Mouse (Mus musculus): ENCODE measurements at regions not wholly inside any gene's neighbourhood (a gene's known extent, or its start where the extent isn't known, plus 50 kb on each side); places are given as distances from the start of the nearest gene placed in this dataset.

- no peak for DNase-seq (ENCODE audit: low spot score)
These were observed 62.1 kb upstream of the Pfn2 start for GRCm38 (mm10) chr3:57910020-57910419.

GRCm38 (mm10) chr3:57911831-57912596 is 64.1 kb upstream of the Pfn2 start:
- no peak for DNase-seq (ENCODE audit: low spot score)

GRCm38 (mm10) chr3:57912650-57913343 is 64.9 kb upstream of the Pfn2 start:
- no peak for DNase-seq (ENCODE audit: low spot score)

- no peak for DNase-seq (ENCODE audit: low spot score)
These were observed 66.8 kb upstream of the Pfn2 start for GRCm38 (mm10) chr3:57914687-57915086.

- no peak for DNase-seq (ENCODE audit: low spot score)
These were observed 71.0 kb upstream of the Pfn2 start for GRCm38 (mm10) chr3:57918913-57919312.

- no peak for DNase-seq (ENCODE audit: low spot score)
These were observed 71.7 kb upstream of the Pfn2 start for GRCm38 (mm10) chr3:57919390-57920089.

- DNase-seq (ENCODE audit: low spot score) = no peak
These were observed 72.2 kb upstream of the Pfn2 start for GRCm38 (mm10) chr3:57920090-57920432.

GRCm38 (mm10) chr3:57921071-57921882 is 73.4 kb upstream of the Pfn2 start:
- no peak for DNase-seq (ENCODE audit: low spot score)

GRCm38 (mm10) chr3:57923061-57923460 is 75.2 kb upstream of the Pfn2 start:
- DNase-seq (ENCODE audit: low spot score) = no peak

GRCm38 (mm10) chr3:57932657-57933539 is 85.0 kb upstream of the Pfn2 start:
- DNase-seq (ENCODE audit: low spot score) = no peak

- DNase-seq (ENCODE audit: low spot score) = no peak
These were observed 87.2 kb upstream of the Pfn2 start for GRCm38 (mm10) chr3:57935042-57935610.

GRCm38 (mm10) chr3:57940504-57941381 is 92.9 kb upstream of the Pfn2 start:
- DNase-seq (ENCODE audit: low spot score) = no peak

GRCm38 (mm10) chr3:57944698-57945097 is 96.8 kb upstream of the Pfn2 start:
- DNase-seq (ENCODE audit: low spot score) = no peak

- no peak for DNase-seq (ENCODE audit: low spot score)
These were observed 97.9 kb upstream of the Pfn2 start for GRCm38 (mm10) chr3:57945765-57946164.

GRCm38 (mm10) chr3:57947331-57947730 is 99.5 kb upstream of the Pfn2 start:
- DNase-seq (ENCODE audit: low spot score) = no peak

GRCm38 (mm10) chr3:57948720-57949119 is 100.8 kb upstream of the Pfn2 start:
- DNase-seq (ENCODE audit: low spot score) = no peak

- DNase-seq (ENCODE audit: low spot score) = no peak
These were observed 102.8 kb upstream of the Pfn2 start for GRCm38 (mm10) chr3:57950431-57951331.

- no peak for DNase-seq (ENCODE audit: low spot score)
These were observed 103.6 kb upstream of the Pfn2 start for GRCm38 (mm10) chr3:57951438-57951837.

- no peak for DNase-seq (ENCODE audit: low spot score)
These were observed 109.5 kb upstream of the Pfn2 start for GRCm38 (mm10) chr3:57957352-57957751.

All from spleen, adult 12 weeks (tissue).